Mouse (Mus musculus) splenic B cell, adult 2 months (primary cell): Measurements from ENCODE around the gene Zfp931.
"Not testable (repeated sequence)": the region's sequence is repeated elsewhere in the genome, so short reads cannot be mapped to it uniquely, and the experiment has no call there.

Experiments used
- DNase-seq: peaks from one replicate; pipeline ENCODE4 v3.0.0-alpha.2; 2011; ENCODE audit warnings: low read depth, low spot score
- H3K27me3 ChIP-seq: 2 replicates; pipeline ENCODE4 v1.6.1; 2012; ENCODE audit warnings: mild to moderate bottlenecking, low read length, moderate library complexity, mixed read lengths; ENCODE audit not compliant: control insufficient read depth, poor library complexity, insufficient read depth, severe bottlenecking
- H3K36me3 ChIP-seq: 2 replicates; pipeline ENCODE4 v1.6.1; 2012; ENCODE audit warnings: mild to moderate bottlenecking, low read length, moderate library complexity, mixed read lengths; ENCODE audit not compliant: control insufficient read depth, poor library complexity, insufficient read depth, severe bottlenecking

Gene Zfp931

GRCm38 (mm10) chr2:178078166-178078717 lies at the start of gene Zfp931:
TSS of gene Zfp931 (minus strand) at chr2:178078476.
- not testable (repeated sequence) for H3K27me3 ChIP-seq, H3K36me3 ChIP-seq, DNase-seq

- Histone ChIP-seq H3K36me3 (no peaks in the 10 kb centered on the region), H3K27me3 (no peaks in the 10 kb centered on the region)
- DNase-seq = no peak
These were observed 48.0 kb upstream of the Zfp931 start for GRCm38 (mm10) chr2:178126041-178126820.

- H3K27me3 ChIP-seq = no peaks in the 10 kb centered on the region
- no peaks in the 10 kb centered on the region for H3K36me3 ChIP-seq
- no peak for DNase-seq
These were observed 47.2 kb upstream of the Zfp931 start for GRCm38 (mm10) chr2:178125427-178125826.

- no peak for DNase-seq
- Histone ChIP-seq H3K27me3 (no peaks in the 10 kb centered on the region), H3K36me3 (no peaks in the 10 kb centered on the region)
These were observed 45.2 kb upstream of the Zfp931 start for GRCm38 (mm10) chr2:178123466-178123865.

- H3K27me3 ChIP-seq = no peaks in the 10 kb centered on the region
- DNase-seq = no peak
- no peaks in the 10 kb centered on the region for H3K36me3 ChIP-seq
These were observed 43.8 kb upstream of the Zfp931 start for GRCm38 (mm10) chr2:178121946-178122665.

GRCm38 (mm10) chr2:178121375-178121688 lies 43.1 kb upstream of the Zfp931 start:
- Histone ChIP-seq H3K27me3 (no peaks in the 10 kb centered on the region), H3K36me3 (no peaks in the 10 kb centered on the region)
- no peak for DNase-seq

- no peaks in the 10 kb centered on the region for H3K36me3 ChIP-seq
These were observed 42.5 kb upstream of the Zfp931 start for GRCm38 (mm10) chr2:178120651-178121374.

GRCm38 (mm10) chr2:178120356-178120645 lies 42.0 kb upstream of the Zfp931 start:
- Histone ChIP-seq H3K27me3 (no peaks in the 10 kb centered on the region), H3K36me3 (no peaks in the 10 kb centered on the region)
- DNase-seq = no peak

More at GRCm38 (mm10) chr2:178120651-178121374, 42.5 kb upstream of the Zfp931 start:
- no peaks in the 10 kb centered on the region for H3K27me3 ChIP-seq
- no peak for DNase-seq

GRCm38 (mm10) chr2:178119561-178120355 lies 41.5 kb upstream of the Zfp931 start:
- H3K27me3 ChIP-seq = no peaks in the 10 kb centered on the region
- no peaks in the 10 kb centered on the region for H3K36me3 ChIP-seq
- DNase-seq = no peak

GRCm38 (mm10) chr2:178118801-178119560 lies 40.7 kb upstream of the Zfp931 start, which contains the start of gene Phactr3:
TSS of gene Phactr3 (plus strand) at chr2:178118975.
- no peak for DNase-seq
- H3K36me3 ChIP-seq = no peaks in the 10 kb centered on the region
- H3K27me3 ChIP-seq = no peaks in the 10 kb centered on the region

- peak; percentile 26 for DNase-seq
- H3K27me3 ChIP-seq = no peaks in the 10 kb centered on the region
These were observed 39.7 kb upstream of the Zfp931 start for GRCm38 (mm10) chr2:178117946-178118345.

GRCm38 (mm10) chr2:178101957-178102356 lies 23.7 kb upstream of the Zfp931 start:
- Histone ChIP-seq H3K27me3 (no peaks in the 10 kb centered on the region), H3K36me3 (no peaks in the 10 kb centered on the region)
- peak; percentile 23 for DNase-seq

More at GRCm38 (mm10) chr2:178117946-178118345, 39.7 kb upstream of the Zfp931 start:
- H3K36me3 ChIP-seq = no peaks in the 10 kb centered on the region

GRCm38 (mm10) chr2:178098021-178098420 lies 19.7 kb upstream of the Zfp931 start:
- Histone ChIP-seq H3K36me3 (no peaks in the 10 kb centered on the region), H3K27me3 (no peaks in the 10 kb centered on the region)
- DNase-seq = peak; percentile 55

- H3K36me3 ChIP-seq = no peaks in the 10 kb centered on the region
- DNase-seq = no peak
- H3K27me3 ChIP-seq = no peaks in the 10 kb centered on the region
These were observed 11.3 kb upstream of the Zfp931 start for GRCm38 (mm10) chr2:178089586-178089985.
